Comparison of ENCODE assay signal across 27 mouse cellular contexts in genomic region chr6:124665011-124665410, GRCm38 (mm10). TPM values are rescaled to one million over a fixed set of nuclear protein-coding genes. Genes with fewer than 3 reads are reported as not detected.
DNase-seq lines count a peak whose midpoint lies in the region; ATAC-seq and TF ChIP-seq lines count a peak whose summit lies in the region.
"Had no signal": no experiment of that assay in that cellular context is flagged by ENCODE, and none has a peak within 500 bp of the region (broad histone marks: within the 10 kb centered on the region; RNA-seq: fewer than 3 reads in every experiment).

No protein-coding gene starts in this region.

- TF ChIP-seq POLR2A in thymus, adult 2 months (IDR thresholded peaks at IDR 0.05; ENCODE audit: control insufficient read depth, extremely low read depth, insufficient read depth, low read length, poor library complexity): no peak

- no peak for TF ChIP-seq CTCF in thymus, adult 2 months (IDR thresholded peaks at IDR 0.05; ENCODE audit: borderline replicate concordance, control insufficient read depth, extremely low read depth, insufficient read depth, low read length, poor library complexity)
- no peak for TF ChIP-seq CTCF in liver, postnatal 0 days (IDR thresholded peaks at IDR 0.05; ENCODE audit: low read depth)

- H3K9me3 ChIP-seq in liver, embryonic 11.5 days (ENCODE audit: control insufficient read depth, low read length): no peaks in the 10 kb centered on the region
- H3K9me3 ChIP-seq in liver, postnatal 0 days (ENCODE audit: low read length): no peaks in the 10 kb centered on the region
- H3K9me3 ChIP-seq: embryonic facial prominence, embryonic 15.5 days; forebrain, embryonic 10.5 days; kidney, embryonic 15.5 days; limb, embryonic 13.5 days; lung, embryonic 15.5 days; midbrain, embryonic 15.5 days; neural tube, embryonic 13.5 days had no signal

- TF ChIP-seq EP300 in liver, postnatal 0 days (IDR thresholded peaks at IDR 0.05; ENCODE audit: low read depth): no peak

- no peaks in the 10 kb centered on the region for H3K36me3 ChIP-seq in thymus, adult 2 months (ENCODE audit: control insufficient read depth, insufficient read depth, low read length)
- no peaks in the 10 kb centered on the region for H3K36me3 ChIP-seq in liver, embryonic 11.5 days (ENCODE audit: control insufficient read depth, insufficient read depth, low read length)
- H3K36me3 ChIP-seq in liver, postnatal 0 days (replicated peaks; ENCODE audit: insufficient read depth, low read length): peaks cover 15% of the 10 kb centered on the region
- H3K36me3 ChIP-seq: kidney, embryonic 15.5 days; limb, embryonic 13.5 days; lung, embryonic 15.5 days; midbrain, embryonic 15.5 days had no signal

- peak; percentile 23 for DNase-seq in thymus, adult 2 months
- no peak for DNase-seq in thymus, adult 18-20 months
- DNase-seq in liver, embryonic 11.5 days (ENCODE audit: low spot score): no peak
- DNase-seq in liver, postnatal 0 days: no peak
- peak; percentile 43 for DNase-seq in thymus, postnatal 4 days
- no peak for DNase-seq in adrenal gland, postnatal 25 days
- no peak for DNase-seq in spleen, postnatal 10 days (ENCODE audit: low spot score in 2 of 2)
- no peak for DNase-seq in lung, postnatal 10 days
- DNase-seq: adrenal gland, adult 8-10 months; cerebellum, adult 9-10 months; kidney, adult 11 months; kidney, postnatal 36 days; layer of hippocampus, adult 9-11 months; retina, postnatal 1 day had no signal

- peak overlapping the region; percentile 69; the same call in 1 of the 2 replicates for H3K4me2 ChIP-seq in liver, embryonic 11.5 days
- peak overlapping the region; percentile 90 for H3K4me2 ChIP-seq in liver, postnatal 0 days (ENCODE audit: low read depth, low read length)
- H3K4me2 ChIP-seq: heart, embryonic 11.5 days; midbrain, embryonic 15.5 days; neural tube, embryonic 13.5 days had no signal

- peaks cover 21% of the 10 kb centered on the region for H3K4me1 ChIP-seq in thymus, adult 2 months (replicated peaks; ENCODE audit: control insufficient read depth, insufficient read depth, low read length)
- H3K4me1 ChIP-seq in liver, embryonic 11.5 days (replicated peaks; ENCODE audit: control insufficient read depth, insufficient read depth, low read length): peaks cover 11% of the 10 kb centered on the region
- peaks cover 21% of the 10 kb centered on the region for H3K4me1 ChIP-seq in liver, postnatal 0 days (ENCODE audit: insufficient read depth)

- no peaks in the 10 kb centered on the region for H3K27me3 ChIP-seq in thymus, adult 2 months (ENCODE audit: control insufficient read depth, insufficient read depth, low read length)
- no peaks in the 10 kb centered on the region for H3K27me3 ChIP-seq in liver, embryonic 11.5 days (replicated peaks; ENCODE audit: control insufficient read depth, insufficient read depth, low read length)
- no peaks in the 10 kb centered on the region for H3K27me3 ChIP-seq in liver, postnatal 0 days (ENCODE audit: insufficient read depth, low read length)
- H3K27me3 ChIP-seq: embryonic facial prominence, embryonic 15.5 days; kidney, embryonic 15.5 days; limb, embryonic 13.5 days; lung, embryonic 15.5 days; midbrain, embryonic 15.5 days; neural tube, embryonic 13.5 days had no signal

- ATAC-seq in liver, embryonic 11.5 days (replicated peaks; ENCODE audit: low FRiP score): no peak
- ATAC-seq in liver, postnatal 0 days: no peak
- ATAC-seq: activated CD4-positive, CD25-positive, alpha-beta regulatory T cell, adult 4 months; hindbrain, postnatal 0 days; midbrain, embryonic 15.5 days had no signal

- no peak overlapping the region for H3K4me3 ChIP-seq in thymus, adult 2 months (ENCODE audit: control insufficient read depth, insufficient read depth, low read length)
- H3K4me3 ChIP-seq in liver, embryonic 11.5 days (ENCODE audit: low read depth, low read length): 0 out of 2 replicates have a peak overlapping the region, but pooled peaks have one; percentile 7
- 0 out of 2 replicates have a peak overlapping the region, but pooled peaks have one; percentile 78 for H3K4me3 ChIP-seq in liver, postnatal 0 days (ENCODE audit: low read depth, low read length)
- H3K4me3 ChIP-seq: forebrain, embryonic 10.5 days; limb, embryonic 13.5 days; midbrain, embryonic 15.5 days; neural tube, embryonic 13.5 days had no signal

- H3K27ac ChIP-seq in thymus, adult 2 months (ENCODE audit: control insufficient read depth, insufficient read depth, low read length): no peak overlapping the region
- no peak overlapping the region for H3K27ac ChIP-seq in liver, embryonic 11.5 days (ENCODE audit: low read depth, low read length)
- H3K27ac ChIP-seq in liver, postnatal 0 days (ENCODE audit: low read depth): no peak overlapping the region
- H3K27ac ChIP-seq: embryonic facial prominence, embryonic 15.5 days; forebrain, embryonic 10.5 days; hindbrain, postnatal 0 days; kidney, embryonic 15.5 days; limb, embryonic 13.5 days; lung, embryonic 15.5 days; macrophage; midbrain, embryonic 15.5 days; neural tube, embryonic 13.5 days had no signal

- WGBS in thymus, adult 2 months: 52% methylated on average over 10 of the region's 10 CpGs
- WGBS in liver, embryonic 11.5 days: 91% methylated on average over 10 of the region's 10 CpGs
- WGBS in liver, postnatal 0 days (ENCODE audit: insufficient replicate concordance): 84% methylated on average over 10 of the region's 10 CpGs

- 0 out of 2 replicates have a peak overlapping the region, but pooled peaks have one; percentile 25 for H3K9ac ChIP-seq in liver, embryonic 11.5 days (ENCODE audit: low read depth, low read length)
- no peak overlapping the region for H3K9ac ChIP-seq in liver, postnatal 0 days (replicated peaks)
- H3K9ac ChIP-seq: embryonic facial prominence, embryonic 15.5 days; kidney, embryonic 15.5 days; limb, embryonic 13.5 days; lung, embryonic 15.5 days; midbrain, embryonic 15.5 days; neural tube, embryonic 13.5 days had no signal

RNA-seq across cellular contexts. Expression of gene Lpcat3, which starts 2.2 kb away (rescaled TPM):
- polyA plus RNA-seq in thymus, adult 2 months (2012; rRNA removed): 173 and 184 TPM in 2 replicates
- polyA plus RNA-seq in liver, embryonic 11.5 days (2014; fragmentation: Nextera tagmentation; extraction: Ambion mirVana): 84.2 and 90.0 TPM in 2 replicates
- polyA plus RNA-seq in liver, postnatal 0 days (2015; fragmentation: Nextera tagmentation; extraction: Ambion mirVana): 68.7 and 72.6 TPM in 2 replicates
- 91.9 and 110 TPM in 2 replicates for total RNA-seq in adrenal gland, postnatal 25 days (2021)

RNA-seq across cellular contexts. Expression of gene C1s2, which starts 29.1 kb away (rescaled TPM):
- 0.08 and 0.13 TPM in 2 replicates for polyA plus RNA-seq in thymus, adult 2 months (2012; rRNA removed)
- polyA plus RNA-seq in liver, embryonic 11.5 days (2014; fragmentation: Nextera tagmentation; extraction: Ambion mirVana): not detected in 2 replicates
- 0.04 TPM in 1 of 2 replicates, not detected in the other for polyA plus RNA-seq in liver, postnatal 0 days (2015; fragmentation: Nextera tagmentation; extraction: Ambion mirVana)
- total RNA-seq in adrenal gland, postnatal 25 days (2021): 1.7 and 2.9 TPM in 2 replicates
- total RNA-seq: hindbrain, postnatal 0 days had no signal
- polyA plus RNA-seq: activated CD4-positive, CD25-positive, alpha-beta regulatory T cell, adult 4 months; heart, embryonic 11.5 days; hindbrain, embryonic 11.5 days; limb, embryonic 13.5 days; macrophage; neural tube, embryonic 13.5 days; stomach, embryonic 14.5 days had no signal

RNA-seq across cellular contexts. Expression of gene Emg1, which starts 47.0 kb away (rescaled TPM):
- 203 and 210 TPM in 2 replicates for polyA plus RNA-seq in thymus, adult 2 months (2012; rRNA removed)
- polyA plus RNA-seq in liver, embryonic 11.5 days (2014; fragmentation: Nextera tagmentation; extraction: Ambion mirVana): 311 and 329 TPM in 2 replicates
- 93.2 and 96.9 TPM in 2 replicates for polyA plus RNA-seq in liver, postnatal 0 days (2015; fragmentation: Nextera tagmentation; extraction: Ambion mirVana)
- total RNA-seq in adrenal gland, postnatal 25 days (2021): 81.8 and 82.8 TPM in 2 replicates

RNA-seq across cellular contexts. Expression of gene Phb2, which starts 47.1 kb away (rescaled TPM):
- polyA plus RNA-seq in thymus, adult 2 months (2012; rRNA removed): 150 and 171 TPM in 2 replicates
- polyA plus RNA-seq in liver, embryonic 11.5 days (2014; fragmentation: Nextera tagmentation; extraction: Ambion mirVana): 640 and 660 TPM in 2 replicates
- polyA plus RNA-seq in liver, postnatal 0 days (2015; fragmentation: Nextera tagmentation; extraction: Ambion mirVana): 308 and 318 TPM in 2 replicates
- 302 and 348 TPM in 2 replicates for total RNA-seq in adrenal gland, postnatal 25 days (2021)

Comparison
In these comparisons a context has a peak if more than half of its experiments do, and no peak if none do; other contexts are left out.
1. DNase-seq: peak in thymus, adult 2 months (single experiment) and thymus, postnatal 4 days (single experiment); none in thymus, adult 18-20 months (0 of 2), liver, embryonic 11.5 days (single experiment), liver, postnatal 0 days (single experiment), adrenal gland, postnatal 25 days (single experiment), spleen, postnatal 10 days (0 of 2) and lung, postnatal 10 days (single experiment).